Mouse (Mus musculus): Measurements from ENCODE around the gene Pakap. TPM values are rescaled to one million over a fixed set of nuclear protein-coding genes. Genes with fewer than 3 reads are reported as not detected.
A peak's percentile ranks its signal among the peaks of the same experiment; 100 is the strongest.

Gene Pakap
- polyA plus RNA-seq, 2 experiments from 2014 or later = 2.3 to 3.7 TPM

- no peak for ATAC-seq
Measured at GRCm38 (mm10) chr4:57677916-57678315, 109.9 kb downstream of the Pakap start.

GRCm38 (mm10) chr4:57678991-57679457 lies 111.0 kb downstream of the Pakap start:
- no peak for ATAC-seq

- ATAC-seq = no peak
Measured at GRCm38 (mm10) chr4:57680186-57680585, 112.2 kb downstream of the Pakap start.

GRCm38 (mm10) chr4:57681511-57681910 lies 113.5 kb downstream of the Pakap start:
- ATAC-seq = peak; percentile 45

GRCm38 (mm10) chr4:57682341-57682740 lies 114.4 kb downstream of the Pakap start:
- no peak for ATAC-seq

DNA sequence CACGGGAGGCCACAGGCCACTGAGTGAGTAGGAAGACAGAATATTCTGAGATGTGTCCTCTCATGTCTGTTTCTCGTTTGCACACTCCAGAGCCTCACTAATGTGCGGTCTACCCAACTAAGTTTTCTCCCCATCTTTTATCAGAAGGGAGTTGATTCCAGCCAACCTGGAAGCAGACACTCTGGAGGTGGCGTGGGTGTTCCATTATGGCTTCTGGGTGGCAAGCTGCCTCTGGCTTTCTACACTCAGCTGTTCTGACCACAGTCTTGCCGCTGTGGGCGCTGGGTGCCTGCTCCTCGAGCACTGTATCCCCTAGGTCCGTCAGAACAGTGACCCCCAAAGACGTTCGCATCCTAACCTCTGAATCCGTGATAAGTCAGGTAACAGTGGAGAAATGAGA lies 115.0 kb downstream of the Pakap start:
- ATAC-seq = no peak

GRCm38 (mm10) chr4:57684676-57685215 lies 116.8 kb downstream of the Pakap start:
- ATAC-seq = no peak

GRCm38 (mm10) chr4:57686736-57687135 lies 118.8 kb downstream of the Pakap start:
- ATAC-seq = no peak

DNA sequence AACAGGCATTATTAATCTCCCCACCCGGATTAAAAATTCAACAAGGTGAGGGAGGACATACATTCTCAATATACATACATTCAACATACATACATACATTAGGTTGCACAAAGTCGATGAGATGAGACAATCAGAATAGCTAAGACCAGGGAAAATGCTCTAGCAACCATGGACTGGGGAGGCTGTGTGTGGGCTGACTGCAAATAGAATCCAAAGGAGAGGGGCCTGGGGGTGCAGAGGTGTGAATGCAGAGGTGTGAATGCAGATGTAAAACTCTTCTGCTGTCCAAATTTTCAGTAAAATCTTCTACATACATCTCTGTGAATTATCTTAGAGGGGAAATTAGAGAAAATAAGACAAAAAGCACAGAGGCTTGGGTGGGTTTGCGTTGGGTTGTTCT lies 119.6 kb downstream of the Pakap start:
- ATAC-seq = no peak

DNA sequence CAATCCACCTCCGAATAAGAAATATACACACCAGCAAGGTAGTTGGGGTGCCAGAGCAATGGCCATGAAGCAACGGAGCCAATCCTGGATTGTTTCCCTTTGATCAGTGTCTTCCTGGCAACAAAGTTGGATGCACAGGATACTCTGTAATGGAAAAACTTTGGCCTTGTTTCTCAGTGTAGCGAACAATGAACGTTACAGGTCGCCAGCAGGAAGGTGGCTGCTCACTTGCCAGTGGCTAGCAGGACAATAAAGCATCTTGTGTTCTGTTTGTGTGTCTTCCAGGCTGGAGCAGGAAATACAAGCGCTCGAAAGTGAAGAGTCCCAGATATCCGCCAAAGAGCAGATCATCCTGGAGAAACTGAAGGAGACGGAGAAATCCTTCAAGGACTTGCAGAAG lies 120.2 kb downstream of the Pakap start:
- no peak for ATAC-seq

- no peak for ATAC-seq
Measured at GRCm38 (mm10) chr4:57690001-57690400, 122.0 kb downstream of the Pakap start.

DNA sequence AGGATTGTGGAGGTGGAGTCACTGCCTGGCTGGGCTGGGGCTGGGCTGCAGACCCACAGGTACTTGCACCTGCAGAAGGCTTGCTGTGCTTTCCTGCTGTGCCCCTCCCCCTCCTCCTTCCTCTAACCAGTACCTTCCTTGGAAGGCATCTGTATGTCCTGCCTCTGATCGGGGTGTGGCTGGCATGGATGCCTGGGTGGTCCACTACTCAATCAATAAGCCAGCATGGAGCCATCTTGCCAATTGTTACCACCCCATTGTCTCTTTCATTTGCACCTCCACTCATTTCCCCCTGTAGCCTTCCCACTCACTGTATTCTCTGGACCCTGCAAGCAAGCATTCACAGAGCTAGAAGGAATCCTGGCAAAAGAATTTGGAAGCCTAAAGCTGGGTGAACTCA lies 122.8 kb downstream of the Pakap start:
- ATAC-seq = no peak

GRCm38 (mm10) chr4:57694356-57695136 lies 126.6 kb downstream of the Pakap start:
- ATAC-seq = no peak

GRCm38 (mm10) chr4:57696955-57697354 lies 129.0 kb downstream of the Pakap start:
- no peak for ATAC-seq

- no peak for ATAC-seq
Measured at GRCm38 (mm10) chr4:57697918-57698611, 130.1 kb downstream of the Pakap start.

GRCm38 (mm10) chr4:57701576-57701975 lies 133.6 kb downstream of the Pakap start:
- ATAC-seq = no peak

GRCm38 (mm10) chr4:57703574-57704470 lies 135.8 kb downstream of the Pakap start:
- no peak for ATAC-seq

GRCm38 (mm10) chr4:57704575-57704974 lies 136.6 kb downstream of the Pakap start:
- no peak for ATAC-seq

DNA sequence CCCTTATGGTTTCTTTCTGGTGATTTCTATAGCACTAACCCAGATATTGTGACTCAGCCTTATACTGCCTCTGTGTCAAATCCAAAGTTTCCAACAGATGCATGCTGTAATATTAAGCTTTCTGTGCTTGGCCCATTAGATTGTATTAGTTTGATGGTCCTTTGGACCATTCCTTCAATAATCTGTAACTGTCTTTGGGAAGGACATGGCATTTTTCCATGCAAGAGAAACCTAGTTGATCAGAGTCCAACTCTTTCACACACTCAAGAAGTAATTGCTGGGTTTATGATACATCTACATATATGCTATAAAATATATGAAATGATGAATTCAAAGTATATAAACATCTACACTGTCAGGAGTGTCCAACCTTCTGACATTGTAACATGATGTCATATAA lies 147.9 kb downstream of the Pakap start:
- no peak for ATAC-seq

DNA sequence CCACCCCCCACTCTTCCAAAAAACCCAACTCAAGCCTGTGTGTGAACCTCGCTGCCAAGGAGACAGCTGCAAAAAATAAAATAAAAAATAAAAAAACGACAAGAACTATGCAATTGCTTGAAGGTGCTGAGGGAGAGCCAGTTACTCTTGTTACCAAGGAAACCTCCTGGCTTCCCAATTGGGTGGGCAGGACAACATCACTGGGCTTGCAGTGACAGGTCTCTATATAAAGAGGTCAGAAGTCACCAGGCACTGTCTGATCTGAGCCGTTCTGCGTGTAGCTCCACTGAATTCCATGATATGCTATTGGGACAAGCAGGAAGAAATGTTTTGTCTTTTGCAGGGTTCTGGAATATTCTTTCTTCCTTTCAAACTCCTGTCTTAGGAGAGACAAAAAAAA lies 148.8 kb downstream of the Pakap start:
- ATAC-seq = no peak

- ATAC-seq = no peak
Measured at GRCm38 (mm10) chr4:57717354-57717753, 149.4 kb downstream of the Pakap start, which contains the start of gene Akap2. TSS of gene Akap2 (plus strand) at chr4:57717657.

- ATAC-seq = no peak
Measured at GRCm38 (mm10) chr4:57719370-57719769, 151.4 kb downstream of the Pakap start.

All from CD4-positive, CD25-positive, alpha-beta regulatory T cell, adult 4 months (primary cell).